Mouse (Mus musculus): ENCODE results near the gene Tes3-ps.

Gene Tes3-ps

DNA sequence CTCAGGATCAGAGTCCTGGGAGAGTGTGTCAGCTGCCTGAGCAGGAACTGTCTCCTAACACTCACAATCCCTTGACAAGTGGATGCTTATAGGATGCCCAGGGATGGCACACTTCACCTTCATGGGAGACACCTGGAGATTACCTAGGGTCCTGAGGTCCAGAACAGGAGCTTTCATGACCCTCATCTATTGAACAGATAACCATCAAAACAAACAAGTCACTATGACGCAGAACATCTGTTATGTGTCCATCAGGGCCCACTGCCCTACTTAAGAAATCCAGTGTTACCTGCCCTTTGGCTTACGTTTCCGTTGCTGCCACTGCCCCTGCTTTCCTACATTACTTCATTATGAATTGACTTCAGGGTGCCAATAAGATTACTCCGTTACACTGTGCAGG lies 12.7 kb downstream of the Tes3-ps start:
- DNase-seq, result no peak

DNA sequence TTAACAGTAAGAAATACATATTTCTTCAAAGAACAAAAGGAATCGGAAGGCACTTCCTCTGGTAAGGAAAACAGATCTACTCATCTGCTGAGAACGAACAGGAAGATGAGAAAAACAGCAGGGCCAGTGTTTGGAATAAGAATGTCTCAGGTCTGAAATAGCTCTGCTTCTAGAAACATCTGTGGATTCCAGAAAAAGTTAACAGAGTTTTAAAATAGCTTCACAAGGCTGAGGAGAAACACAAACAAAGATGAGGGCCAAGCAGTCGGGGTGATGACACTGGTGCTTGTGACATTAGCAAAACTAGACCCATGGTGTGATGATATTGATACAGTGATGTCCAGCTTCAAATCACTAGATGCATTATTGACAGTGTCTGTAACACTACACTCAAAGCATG lies 14.1 kb downstream of the Tes3-ps start:
- peak; percentile 28 for DNase-seq

GRCm38 (mm10) chr13:49518761-49519160 lies 25.6 kb downstream of the Tes3-ps start:
- no peak for DNase-seq

- DNase-seq, result no peak
Observed at GRCm38 (mm10) chr13:49526235-49526634, 33.1 kb downstream of the Tes3-ps start.

- DNase-seq, result no peak
Observed at GRCm38 (mm10) chr13:49530636-49531035, 37.5 kb downstream of the Tes3-ps start.

- no peak for DNase-seq
Observed at GRCm38 (mm10) chr13:49536946-49537345, 43.8 kb downstream of the Tes3-ps start.

DNA sequence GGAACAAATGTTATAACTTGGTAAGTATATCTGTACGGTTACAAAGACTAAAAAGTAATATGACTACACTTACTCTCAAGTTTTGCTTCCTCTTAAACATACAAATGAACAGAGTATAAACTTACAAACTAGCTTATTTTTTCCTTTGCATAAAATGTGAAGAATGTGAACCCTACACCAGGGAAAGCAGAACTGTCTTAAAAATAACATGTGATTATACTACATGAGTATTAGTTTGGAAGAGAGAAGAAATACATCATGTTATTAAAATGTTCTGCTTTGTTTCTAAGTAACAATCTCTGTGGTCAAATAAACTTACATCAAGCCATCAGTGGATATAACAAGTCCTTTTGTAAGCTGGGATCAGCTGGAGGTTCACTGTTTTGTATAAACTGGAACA lies 45.6 kb downstream of the Tes3-ps start:
- DNase-seq, result no peak

DNA sequence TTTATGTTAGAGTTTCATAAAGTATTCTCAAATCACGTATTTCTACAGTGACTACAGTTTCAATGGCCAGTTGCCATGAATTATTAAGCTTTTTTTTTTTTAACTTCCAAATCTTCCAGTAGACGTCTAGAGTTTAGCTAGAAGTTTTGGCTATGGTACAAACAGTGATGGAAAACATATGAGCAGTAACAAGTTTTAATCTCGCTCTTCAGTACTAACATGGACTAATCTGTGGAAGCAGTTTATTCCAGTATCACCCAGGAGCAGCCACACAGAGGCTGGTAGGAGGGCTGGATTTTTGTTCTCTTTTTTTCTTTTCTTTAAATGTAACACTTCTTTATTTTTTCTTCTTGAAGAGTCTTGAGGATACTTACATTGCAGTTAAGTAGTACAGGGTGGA lies 51.2 kb downstream of the Tes3-ps start, which contains the start of gene Aspn:
Gene Aspn, plus strand, starts transcription at position 165 of the 400 bp plus-strand sequence.
- no peak for DNase-seq

GRCm38 (mm10) chr13:49545646-49546045 lies 52.5 kb downstream of the Tes3-ps start:
- no peak for DNase-seq
